Mouse (Mus musculus) CH12.LX (cell line): ENCODE data around the gene Gm12216. TPM values are rescaled to one million over a fixed set of nuclear protein-coding genes. Genes with fewer than 3 reads are reported as not detected.

Source experiments
- DNase-seq: peaks from one replicate; pipeline ENCODE4 v3.0.0-alpha.2; 2013; ENCODE audit errors: extremely low read depth
- H3K27ac ChIP-seq: 2 replicates; pipeline ENCODE4 v1.5.1; 2012; ENCODE audit warnings: low read depth, mild to moderate bottlenecking, control low read depth, moderate library complexity; ENCODE audit not compliant: insufficient read depth
- H3K27me3 ChIP-seq: replicated peaks from 2 replicates; pipeline ENCODE3; 2012; ENCODE audit warnings: inconsistent platforms
- H3K36me3 ChIP-seq, 2 experiments: replicated peaks in 1 of 2; 2 replicates each; pipeline versions ENCODE3 to v1.6.1; 2012; ENCODE audit warnings: inconsistent platforms in 1 of 2, low read length in 1 of 2, mild to moderate bottlenecking in 1 of 2, mixed read lengths in 1 of 2, moderate library complexity in 1 of 2; ENCODE audit not compliant: control insufficient read depth in 1 of 2, insufficient read depth in 1 of 2
- H3K4me1 ChIP-seq, 2 experiments: 2 replicates each; pipeline ENCODE4 v1.6.1; 2012; ENCODE audit warnings: inconsistent platforms in 1 of 2, moderate library complexity in 1 of 2; ENCODE audit not compliant: insufficient read depth in 2 of 2, control insufficient read depth in 1 of 2
- H3K4me2 ChIP-seq: 2 replicates; pipeline ENCODE4 v1.6.1; 2012; ENCODE audit warnings: low read depth, mild to moderate bottlenecking, control low read depth; ENCODE audit not compliant: poor library complexity, insufficient read depth, severe bottlenecking
- H3K4me3 ChIP-seq, 3 experiments: fragments of 150-350 bp in 1 of 3; sonication (generic) in 1 of 3; replicated peaks in 1 of 3; 2 replicates each; pipeline versions ENCODE3 to v1.5.1; 2011 to 2012; ENCODE audit warnings: low read depth in 2 of 3, low read length in 2 of 3, mild to moderate bottlenecking in 2 of 3, moderate library complexity in 2 of 3, control low read depth in 1 of 3, improper control_type of control experiment in 1 of 3, inconsistent platforms in 1 of 3, mixed read lengths in 1 of 3; ENCODE audit not compliant: poor library complexity in 1 of 3
- H3K79me2 ChIP-seq: replicated peaks from 2 replicates; pipeline ENCODE4 v1.6.1; 2012; ENCODE audit warnings: mild to moderate bottlenecking, moderate library complexity; ENCODE audit not compliant: control insufficient read depth, poor library complexity, insufficient read depth, severe bottlenecking; ENCODE audit errors: extremely low read depth
- H3K9ac ChIP-seq: 2 replicates; pipeline ENCODE4 v1.6.1; 2012; ENCODE audit warnings: low read depth, mild to moderate bottlenecking, control low read depth, moderate library complexity; ENCODE audit not compliant: insufficient read depth
- H3K9me3 ChIP-seq: replicated peaks from 2 replicates; pipeline ENCODE3; 2012; ENCODE audit warnings: low read length, inconsistent platforms, mixed read lengths
- CHD1 ChIP-seq: IDR thresholded peaks from 2 replicates; pipeline ENCODE4 v1.6.1; 2012; ENCODE audit warnings: low read depth, low read length, improper control_type of control experiment, inconsistent platforms
- CHD2 ChIP-seq: IDR thresholded peaks from 2 replicates; pipeline ENCODE4 v1.6.1; 2011; ENCODE audit warnings: low read length, improper control_type of control experiment
- CTCF ChIP-seq, 2 experiments: IDR thresholded peaks in 1 of 2; conservative IDR thresholded peaks in 1 of 2; 2 replicates each; pipeline ENCODE4 v1.5.1; 2011 to 2012; ENCODE audit warnings: low read depth in 2 of 2, low read length in 2 of 2, improper control_type of control experiment in 1 of 2, inconsistent platforms in 1 of 2, mild to moderate bottlenecking in 1 of 2, moderate library complexity in 1 of 2
- ELF1 ChIP-seq: IDR thresholded peaks from 2 replicates; pipeline ENCODE4 v1.6.1; 2014; ENCODE audit warnings: low read depth, mild to moderate bottlenecking, inconsistent platforms, low read length, improper control_type of control experiment
- ETS1 ChIP-seq: conservative IDR thresholded peaks from 2 replicates; pipeline ENCODE4 v1.6.1; 2012; ENCODE audit warnings: low read depth, mild to moderate bottlenecking, inconsistent platforms, low read length, improper control_type of control experiment, moderate library complexity
- GABPA ChIP-seq: IDR thresholded peaks from 2 replicates; pipeline ENCODE4 v1.6.1; 2012; ENCODE audit warnings: low read depth, low read length, improper control_type of control experiment, inconsistent platforms; ENCODE audit not compliant: insufficient replicate concordance
- HCFC1 ChIP-seq: IDR thresholded peaks from 2 replicates; pipeline ENCODE4 v1.6.1; 2012; ENCODE audit warnings: low read depth, mild to moderate bottlenecking, inconsistent platforms, low read length, improper control_type of control experiment
- IRF4 ChIP-seq: IDR thresholded peaks from 2 replicates; pipeline ENCODE4 v1.6.1; 2014; ENCODE audit warnings: low read depth, mild to moderate bottlenecking, inconsistent platforms, low read length, improper control_type of control experiment
- JUND ChIP-seq: conservative IDR thresholded peaks from 2 replicates; pipeline ENCODE4 v1.6.1; 2011; ENCODE audit warnings: low read depth, low read length, improper control_type of control experiment
- KAT2A ChIP-seq: IDR thresholded peaks from 2 replicates; pipeline ENCODE4 v1.6.1; 2012; ENCODE audit warnings: low read length, improper control_type of control experiment, inconsistent platforms; ENCODE audit not compliant: insufficient replicate concordance
- MAFK ChIP-seq: IDR thresholded peaks from 2 replicates; pipeline ENCODE4 v1.6.1; 2011; ENCODE audit warnings: low read length, improper control_type of control experiment; ENCODE audit not compliant: insufficient replicate concordance
- MAX ChIP-seq: IDR thresholded peaks from 2 replicates; pipeline ENCODE4 v1.6.1; 2011; ENCODE audit warnings: low read length, improper control_type of control experiment
- MAZ ChIP-seq: IDR thresholded peaks from 2 replicates; pipeline ENCODE4 v1.6.1; 2012; ENCODE audit warnings: low read depth, mild to moderate bottlenecking, inconsistent platforms, low read length, improper control_type of control experiment, moderate library complexity
- MEF2A ChIP-seq: IDR thresholded peaks from 2 replicates; pipeline ENCODE4 v1.6.1; 2014; ENCODE audit warnings: low read depth, mild to moderate bottlenecking, inconsistent platforms, low read length, improper control_type of control experiment, borderline replicate concordance
- MXI1 ChIP-seq: IDR thresholded peaks from 2 replicates; pipeline ENCODE4 v1.6.1; 2011; ENCODE audit warnings: mild to moderate bottlenecking, low read depth, low read length, improper control_type of control experiment
- NRF1 ChIP-seq: IDR thresholded peaks from 2 replicates; pipeline ENCODE4 v1.6.1; 2014; ENCODE audit warnings: low read depth, mild to moderate bottlenecking, inconsistent platforms, low read length, improper control_type of control experiment, moderate library complexity
- POLR2A ChIP-seq: IDR thresholded peaks from 2 replicates; pipeline ENCODE4 v1.6.1; 2011; ENCODE audit warnings: low read depth, mild to moderate bottlenecking, improper control_type of control experiment, low read length
- POLR2AphosphoS2 ChIP-seq: IDR thresholded peaks from 2 replicates; pipeline ENCODE4 v1.6.1; 2011; ENCODE audit warnings: low read depth, low read length, improper control_type of control experiment
- RAD21 ChIP-seq: IDR thresholded peaks from 2 replicates; pipeline ENCODE4 v1.6.1; 2011; ENCODE audit warnings: low read depth, mild to moderate bottlenecking, low read length, improper control_type of control experiment, moderate library complexity
- RCOR1 ChIP-seq: conservative IDR thresholded peaks from 2 replicates; pipeline ENCODE4 v1.6.1; 2012; ENCODE audit warnings: low read depth, mild to moderate bottlenecking, inconsistent platforms, low read length, improper control_type of control experiment
- SIN3A ChIP-seq: IDR thresholded peaks from 2 replicates; pipeline ENCODE4 v1.6.1; 2012; ENCODE audit warnings: low read length, improper control_type of control experiment, inconsistent platforms
- SMC3 ChIP-seq: IDR thresholded peaks from 2 replicates; pipeline ENCODE4 v1.6.1; 2011; ENCODE audit warnings: low read depth, low read length, improper control_type of control experiment
- TBP ChIP-seq: conservative IDR thresholded peaks from 2 replicates; pipeline ENCODE4 v1.6.1; 2011; ENCODE audit warnings: low read depth, low read length, improper control_type of control experiment
- TCF12 ChIP-seq: IDR thresholded peaks from 2 replicates; pipeline ENCODE4 v1.6.1; 2014; ENCODE audit warnings: low read depth, mild to moderate bottlenecking, inconsistent platforms, low read length, improper control_type of control experiment
- UBTF ChIP-seq: IDR thresholded peaks from 2 replicates; pipeline ENCODE4 v1.6.1; 2012; ENCODE audit warnings: low read depth, mild to moderate bottlenecking, inconsistent platforms, low read length, improper control_type of control experiment, moderate library complexity
- USF1 ChIP-seq: IDR thresholded peaks from 2 replicates; pipeline ENCODE4 v1.6.1; 2014; ENCODE audit warnings: low read depth, mild to moderate bottlenecking, inconsistent platforms, low read length, improper control_type of control experiment
- ZKSCAN1 ChIP-seq: IDR thresholded peaks from 2 replicates; pipeline ENCODE4 v1.6.1; 2012; ENCODE audit warnings: low read depth, inconsistent platforms, low read length, improper control_type of control experiment, borderline replicate concordance
- dilution Hi-C: fragments of 300-500 bp; cut with MboI; formaldehyde crosslinking; loops from 2 replicates; pipeline ENCODE4 v1.14.3; 2020; ENCODE audit warnings: low sequenced_read_pairs; ENCODE audit not compliant: extremely low pct_unique_long_range_greater_than_20kb, extremely low pct_ligation_motif_present
- in situ Hi-C: fragments of 300-500 bp; cut with MboI; formaldehyde crosslinking; loops from 3 replicates; pipeline ENCODE4 v1.14.3; 2019; ENCODE audit warnings: low sequenced_read_pairs, low pct_ligation_motif_present, low pct_unique_long_range_greater_than_20kb, mixed read lengths
- polyA plus RNA-seq: library from polyadenylated mRNA; unstranded; fragments of >175 nt; gene quantifications from 2 replicates; pipeline ENCODE4 v1.2.1, GENCODE M21; 2012; ENCODE audit warnings: low read depth; ENCODE audit not compliant: insufficient read length
- total RNA-seq, 2 experiments: library from RNA; depleted of rRNA; stranded (reverse); fragments of 300-350 nt in 1 of 2; fragments of >200 nt in 1 of 2; gene quantifications; 2 replicates each; pipeline ENCODE4 v1.2.3; 2012 to 2014

The Gm12216 gene
- total and polyA plus RNA-seq, 3 experiments, result 0.56 to 2.7 (median 0.77) TPM

DNA sequence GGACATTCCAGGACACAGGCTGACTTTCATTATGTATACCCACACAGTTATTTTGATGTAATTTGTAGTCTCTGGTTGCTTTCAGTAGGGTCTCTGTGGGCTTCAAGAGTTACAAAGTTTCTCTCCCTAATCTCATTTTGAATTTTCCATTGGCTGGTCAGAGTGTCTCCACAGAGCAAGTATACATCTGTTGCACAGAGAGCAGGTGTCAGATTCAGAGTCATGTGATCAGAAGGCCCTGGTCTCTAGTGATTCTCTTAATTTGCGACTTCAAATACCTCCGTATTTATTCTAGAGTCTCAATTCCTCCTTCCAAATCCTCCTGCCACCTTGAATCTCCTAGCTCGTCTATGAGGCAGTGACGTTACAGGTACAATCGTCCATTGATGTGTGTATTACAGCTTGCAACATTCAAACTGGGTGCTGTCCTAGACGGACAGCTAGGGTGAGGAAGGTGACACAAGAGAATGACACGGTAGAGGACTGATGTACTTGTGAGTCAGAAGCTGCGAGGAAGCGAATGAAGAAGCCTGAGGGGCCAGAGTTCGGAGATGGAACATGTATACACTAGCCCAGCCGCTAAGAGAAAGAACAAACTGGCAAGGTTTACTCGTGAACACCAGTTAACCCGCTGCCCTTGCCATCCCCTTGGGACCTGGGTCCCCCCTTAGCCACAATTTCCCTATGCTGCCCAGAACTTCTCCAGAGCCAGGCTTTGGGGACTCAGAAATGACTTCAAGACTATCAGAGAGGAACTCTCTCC, 90.5 kb downstream of the Gm12216 start (continued):
- TF ChIP-seq MAZ (no peak), SIN3A (no peak; the same call in 1 of the 2 replicates), MAX (peak; percentile 66), MEF2A (peak; percentile 54; the same call in 1 of the 2 replicates), IRF4 (peak; percentile 65), HCFC1 (no peak), ETS1 (peak; percentile 78; the same call in 1 of the 2 replicates), GABPA (no peak), POLR2AphosphoS2 (no peak), RAD21 (no peak), POLR2A (peak; percentile 38; the same call in 1 of the 2 replicates), SMC3 (peak; percentile 14; the same call in 1 of the 2 replicates), TCF12 (peak; percentile 96), UBTF (no peak), ZKSCAN1 (no peak), NRF1 (0 out of 2 replicates have a peak, but pooled peaks have one; percentile 13), CHD2 (no peak; the same call in 1 of the 2 replicates), MAFK (no peak), KAT2A (no peak), CTCF (conservative IDR thresholded peaks at IDR 0.05 in 1 of 2, IDR thresholded peaks at IDR 0.05 in 1 of 2; ENCODE audit: low read depth in 2 of 2, low read length in 2 of 2) (no peak)

GRCm38 (mm10) chr11:53764581-53764980, 94.5 kb downstream of the Gm12216 start:
- Histone ChIP-seq H3K4me2 (no peak overlapping the region), H3K27ac (no peak overlapping the region), H3K4me1 (peaks cover 27 to 87% of the 10 kb centered on the region in 2 experiments), H3K36me3 (no peaks in the 10 kb centered on the region), H3K9me3 (no peaks in the 10 kb centered on the region), H3K4me3 (no peak overlapping the region), H3K9ac (no peak overlapping the region), H3K79me2 (no peaks in the 10 kb centered on the region), H3K27me3 (peaks cover 7% of the 10 kb centered on the region)
- TF ChIP-seq UBTF, result no peak
- TF ChIP-seq MAZ, result no peak
- TF ChIP-seq POLR2AphosphoS2, result no peak
- no peak for TF ChIP-seq CHD1
- no peak for TF ChIP-seq ELF1
- no peak for TF ChIP-seq TBP
- no peak for TF ChIP-seq USF1
- no peak for TF ChIP-seq POLR2A
- TF ChIP-seq NRF1, result no peak
- TF ChIP-seq RCOR1, result no peak
- TF ChIP-seq RAD21, result no peak
- TF ChIP-seq JUND, result no peak
- no peak for TF ChIP-seq MXI1
- TF ChIP-seq MEF2A, result no peak
- in situ Hi-C loops, result loop anchor here (5.0 kb wide), 2 partner anchors 33 to 78 kb away; no protein-coding TSS in a partner anchor
- dilution Hi-C loops, result no loop called here
- no peak for DNase-seq
